Mouse (Mus musculus) erythroblast, embryonic 14.5 days (primary cell): ENCODE results near the gene Aox1.

Experiments
- GATA1 ChIP-seq: IDR thresholded peaks from 2 replicates; pipeline ENCODE4 v1.6.1; 2012; ENCODE audit warnings: low read length, inconsistent platforms, mixed read lengths
- TAL1 ChIP-seq: IDR thresholded peaks from 3 replicates; pipeline ENCODE4 v1.6.1; 2012; ENCODE audit warnings: low read length, inconsistent platforms, mixed read lengths

DNA sequence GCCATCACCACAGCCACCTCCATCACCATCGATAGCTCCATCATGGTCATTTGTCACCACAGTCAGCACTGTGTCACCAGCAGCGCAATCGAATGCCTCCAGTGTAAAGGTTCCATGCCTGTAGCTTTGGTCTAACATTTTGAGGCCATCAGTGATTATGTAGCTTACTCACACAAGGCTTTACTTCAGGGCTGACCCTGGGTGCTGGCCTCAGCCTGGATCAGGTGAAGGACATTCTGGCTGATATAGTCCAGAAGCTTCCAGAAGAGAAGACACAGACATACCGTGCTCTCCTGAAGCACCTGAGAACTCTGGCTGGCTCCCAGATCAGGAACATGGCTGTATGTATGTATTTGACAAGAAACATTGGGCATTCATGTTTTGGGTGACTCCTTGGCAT is 29.1 kb downstream of the Aox1 start:
- TF ChIP-seq TAL1 = no peak
- no peak for TF ChIP-seq GATA1
